Mouse (Mus musculus) thymus, adult 2 months (tissue): ENCODE measurements at regions not wholly inside any gene's neighbourhood (a gene's known extent, or its start where the extent isn't known, plus 50 kb on each side); places are given as distances from the start of the nearest gene placed in this dataset.

Experiments
- DNase-seq: peaks from one replicate; pipeline ENCODE4 v3.0.0; 2021
- H3K27ac ChIP-seq: fragments of 200-500 bp; 2 replicates; pipeline ENCODE4 v1.5.1; 2012; ENCODE audit warnings: low read length, control low read depth; ENCODE audit not compliant: control insufficient read depth, insufficient read depth
- H3K27me3 ChIP-seq: fragments of 200-500 bp; 2 replicates; pipeline ENCODE4 v1.6.1; 2012; ENCODE audit warnings: mild to moderate bottlenecking, low read length, moderate library complexity, mixed read lengths; ENCODE audit not compliant: control insufficient read depth, insufficient read depth
- H3K36me3 ChIP-seq: fragments of 200-500 bp; 2 replicates; pipeline ENCODE4 v1.6.1; 2012; ENCODE audit warnings: mild to moderate bottlenecking, low read length, moderate library complexity; ENCODE audit not compliant: control insufficient read depth, insufficient read depth
- H3K4me1 ChIP-seq: fragments of 200-500 bp; replicated peaks from 2 replicates; pipeline ENCODE4 v1.6.1; 2012; ENCODE audit warnings: low read length; ENCODE audit not compliant: control insufficient read depth, insufficient read depth
- H3K4me3 ChIP-seq: fragments of 200-500 bp; 2 replicates; pipeline ENCODE4 v1.5.1; 2012; ENCODE audit warnings: mild to moderate bottlenecking, low read length, control low read depth, moderate library complexity; ENCODE audit not compliant: control insufficient read depth, insufficient read depth
- CTCF ChIP-seq: fragments of 200-500 bp; IDR thresholded peaks from 2 replicates; pipeline ENCODE4 v1.5.1; 2012; ENCODE audit warnings: mild to moderate bottlenecking, control low read depth, low read length, moderate library complexity, borderline replicate concordance; ENCODE audit not compliant: control insufficient read depth, poor library complexity, insufficient read depth; ENCODE audit errors: extremely low read depth
- POLR2A ChIP-seq: fragments of 200-500 bp; IDR thresholded peaks from 2 replicates; pipeline ENCODE4 v1.6.1; 2012; ENCODE audit warnings: mild to moderate bottlenecking, low read length, control low read depth, moderate library complexity; ENCODE audit not compliant: control insufficient read depth, poor library complexity, insufficient read depth; ENCODE audit errors: extremely low read depth
- WGBS: fragments of 180-500 bp; shearing (Covaris S2); methylation state at CpG from one replicate; pipeline ENCODE4 v1.1.7; 2018; 5-methylcytosine and 5-hydroxymethylcytosine counted together

DNA sequence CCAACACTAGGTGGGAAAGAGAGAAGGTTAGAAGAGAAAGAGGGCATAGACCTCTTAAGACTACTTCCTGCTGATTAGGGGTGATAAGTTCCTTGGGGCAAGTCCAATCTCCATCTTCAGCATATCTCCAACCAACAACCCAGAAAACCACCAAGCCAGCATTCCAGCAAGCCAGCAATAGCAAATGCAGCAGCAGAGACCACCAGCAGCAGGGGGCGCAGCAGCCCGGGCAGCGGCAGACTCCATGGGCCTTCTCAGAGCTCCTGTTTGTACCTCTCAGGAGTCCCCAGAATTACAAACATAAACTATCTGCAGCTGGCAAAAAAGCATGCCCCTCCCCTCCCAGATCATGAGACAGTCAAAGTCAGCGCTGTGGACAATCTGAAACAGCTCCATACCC, 222.0 kb upstream of the Ttc29 start:
- no peaks in the 10 kb centered on the region for H3K36me3 ChIP-seq
- no peak overlapping the region for H3K4me3 ChIP-seq
- no peaks in the 10 kb centered on the region for H3K27me3 ChIP-seq
- H3K27ac ChIP-seq, result no peak overlapping the region
- H3K4me1 ChIP-seq, result no peaks in the 10 kb centered on the region
- TF ChIP-seq POLR2A, result no peak
- TF ChIP-seq CTCF, result no peak
- DNase-seq, result no peak
- WGBS, result 78% methylated on average over 4 of the region's 4 CpGs

DNA sequence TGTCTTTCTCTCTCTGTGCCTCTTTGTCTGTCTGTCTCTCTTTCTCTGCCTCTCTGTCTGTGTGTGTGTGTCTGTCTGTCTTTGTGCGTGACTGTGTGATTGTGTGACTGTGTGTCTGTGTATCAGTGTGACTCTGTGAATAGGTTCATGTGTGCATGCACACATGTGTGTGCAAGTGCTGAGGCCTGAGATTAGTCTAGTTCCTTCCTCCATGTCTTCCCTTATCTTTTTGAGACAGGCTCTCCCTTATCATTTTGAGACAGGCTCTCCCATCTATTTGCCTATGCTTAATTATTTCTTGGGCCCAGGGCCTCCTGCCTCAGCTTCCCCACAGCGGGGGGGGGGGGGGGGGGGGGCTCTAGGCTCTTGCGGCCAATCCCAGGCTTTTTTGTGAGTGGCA, 212.8 kb upstream of the Ttc29 start:
- 81% methylated on average over 3 of the region's 3 CpGs for WGBS
- TF ChIP-seq POLR2A, result no peak
- no peak for TF ChIP-seq CTCF

DNA sequence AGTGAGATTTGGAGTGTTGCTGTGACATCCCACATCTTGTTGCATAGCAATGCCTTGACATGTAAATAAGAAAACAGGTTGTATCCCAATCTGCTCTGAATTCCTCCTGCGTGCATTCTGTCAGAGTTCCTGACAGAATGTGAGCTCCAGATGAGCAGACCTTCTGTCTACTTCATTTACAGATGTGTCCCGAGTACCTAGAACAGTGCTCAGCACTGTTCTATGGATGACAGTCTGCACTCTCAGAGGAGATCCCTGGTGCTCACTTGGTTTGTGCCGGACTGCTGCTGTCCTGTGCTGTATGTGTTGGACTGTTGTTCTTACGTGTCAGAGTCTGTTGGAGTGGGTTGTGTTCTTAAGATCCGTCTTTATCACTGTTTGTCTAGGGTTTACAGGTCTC, 211.4 kb upstream of the Ttc29 start:
- Histone ChIP-seq H3K36me3 (no peaks in the 10 kb centered on the region), H3K27ac (no peak overlapping the region), H3K27me3 (no peaks in the 10 kb centered on the region), H3K4me1 (no peaks in the 10 kb centered on the region), H3K4me3 (no peak overlapping the region)
- WGBS, result 78% methylated on average over 5 of the region's 5 CpGs
- no peak for DNase-seq
- no peak for TF ChIP-seq POLR2A
- no peak for TF ChIP-seq CTCF

More for the DNA sequence above, 212.8 kb upstream of the Ttc29 start:
- no peak overlapping the region for H3K4me3 ChIP-seq
- no peaks in the 10 kb centered on the region for H3K4me1 ChIP-seq
- H3K27me3 ChIP-seq, result no peaks in the 10 kb centered on the region
- DNase-seq, result no peak
- H3K36me3 ChIP-seq, result no peaks in the 10 kb centered on the region
- H3K27ac ChIP-seq, result no peak overlapping the region

DNA sequence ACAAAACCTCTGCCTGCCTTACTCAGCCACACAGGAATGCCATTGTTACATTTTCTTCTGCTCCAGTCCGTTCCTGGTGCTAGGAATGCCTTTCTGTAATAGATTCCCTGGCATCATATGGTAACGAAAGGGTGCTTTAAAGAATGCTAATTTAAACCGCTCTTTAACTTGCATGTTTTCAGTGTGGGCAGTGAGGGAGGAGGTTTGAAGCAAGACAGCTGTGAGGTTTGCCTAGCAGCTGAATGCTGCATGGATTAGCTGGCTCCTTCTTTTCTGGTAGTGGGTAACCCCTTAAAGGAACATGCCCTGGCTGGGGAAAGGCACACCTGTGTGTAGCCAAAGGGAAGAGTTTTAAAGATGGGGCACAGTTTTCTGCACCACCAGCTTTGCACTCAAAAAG, 211.0 kb upstream of the Ttc29 start:
- WGBS, result 64% methylated on average over 3 of the region's 3 CpGs
- no peaks in the 10 kb centered on the region for H3K4me1 ChIP-seq
- no peak overlapping the region for H3K27ac ChIP-seq
- no peak overlapping the region for H3K4me3 ChIP-seq
- H3K36me3 ChIP-seq, result no peaks in the 10 kb centered on the region
- DNase-seq, result no peak
- TF ChIP-seq CTCF (no peak), POLR2A (no peak)
- H3K27me3 ChIP-seq, result no peaks in the 10 kb centered on the region

DNA sequence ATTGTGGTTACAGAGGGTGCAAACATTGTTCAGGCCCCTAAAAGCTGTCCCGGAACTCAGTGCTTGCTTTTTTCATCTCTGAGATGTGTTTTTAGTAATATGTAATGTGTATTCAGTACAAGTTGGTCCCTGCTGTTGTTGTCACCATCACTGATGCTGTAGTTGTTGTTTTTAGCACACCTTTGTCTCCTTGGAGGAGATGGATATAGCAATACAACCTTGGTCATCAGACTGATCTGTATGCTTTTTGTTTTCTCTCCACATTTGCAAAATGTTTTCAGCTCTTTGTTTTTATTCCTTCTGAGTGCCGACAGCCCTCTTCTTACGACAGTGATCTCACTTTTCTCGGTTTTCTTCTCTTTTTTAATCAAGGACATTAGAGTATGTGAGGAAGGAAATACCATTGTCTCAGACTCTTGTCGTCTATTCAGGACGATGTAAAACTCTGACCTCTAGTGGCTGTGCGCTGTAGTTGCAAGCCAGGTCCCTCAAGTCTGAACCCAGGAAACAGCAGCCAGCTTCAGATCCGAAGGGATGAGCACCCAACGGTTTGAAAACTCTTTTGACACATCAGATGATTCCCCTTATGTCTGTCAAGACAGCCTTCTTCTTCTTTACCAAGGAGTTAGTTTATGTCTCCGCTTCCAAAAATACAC, 209.1 kb upstream of the Ttc29 start:
- Histone ChIP-seq H3K27me3 (no peaks in the 10 kb centered on the region), H3K4me3 (no peak overlapping the region), H3K27ac (no peak overlapping the region), H3K36me3 (no peaks in the 10 kb centered on the region), H3K4me1 (no peaks in the 10 kb centered on the region)
- WGBS, result 13% methylated on average over 10 of the region's 10 CpGs
- no peak for TF ChIP-seq CTCF
- no peak for TF ChIP-seq POLR2A
- DNase-seq, result peak; percentile 52

DNA sequence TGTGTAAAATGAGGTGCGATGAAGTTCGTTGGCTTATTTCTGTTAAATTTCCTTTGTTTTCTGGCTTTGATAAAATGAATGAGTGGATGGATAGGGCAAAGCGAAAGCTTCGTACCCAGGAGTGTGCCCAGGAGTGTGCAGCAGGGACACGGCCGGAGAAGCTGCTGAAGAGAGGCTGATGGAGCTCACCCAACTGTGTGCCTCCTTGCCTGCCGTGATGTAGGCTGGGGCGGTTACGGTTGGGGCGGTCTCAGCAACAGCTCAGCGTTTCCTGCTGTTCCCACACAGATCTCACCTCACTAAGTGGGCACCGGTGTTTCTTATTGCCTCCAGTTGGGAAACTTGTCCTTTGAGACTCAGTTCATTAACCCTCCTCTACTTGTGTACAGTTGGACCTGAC, 208.2 kb upstream of the Ttc29 start:
- Histone ChIP-seq H3K27me3 (no peaks in the 10 kb centered on the region), H3K27ac (no peak overlapping the region), H3K36me3 (no peaks in the 10 kb centered on the region), H3K4me3 (no peak overlapping the region), H3K4me1 (no peaks in the 10 kb centered on the region)
- no peak for TF ChIP-seq CTCF
- TF ChIP-seq POLR2A, result no peak
- DNase-seq, result no peak
- WGBS, result 75% methylated on average over 12 of the region's 12 CpGs

DNA sequence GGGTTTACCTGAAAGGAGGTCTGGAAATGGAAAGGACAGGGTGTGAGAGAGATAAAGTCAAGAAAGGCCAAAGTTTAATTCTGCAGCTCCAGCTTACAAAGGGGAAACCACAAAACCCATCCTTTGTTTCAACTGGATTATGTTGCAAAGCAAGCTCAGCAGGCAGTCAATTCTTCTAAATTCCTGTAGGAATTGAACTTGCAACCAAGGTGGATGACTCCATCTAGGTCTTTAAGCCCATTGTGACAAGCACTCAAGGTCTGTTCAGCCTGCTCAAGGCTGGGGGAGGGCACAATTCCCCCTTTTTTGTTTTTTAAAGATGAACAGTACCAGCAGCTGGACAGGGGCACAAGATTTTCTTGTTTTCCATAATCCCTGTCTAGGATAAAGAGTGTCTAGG, 200.0 kb upstream of the Ttc29 start:
- H3K4me1 ChIP-seq, result no peaks in the 10 kb centered on the region
- no peak for TF ChIP-seq POLR2A
- TF ChIP-seq CTCF, result no peak
- no peaks in the 10 kb centered on the region for H3K36me3 ChIP-seq
- H3K4me3 ChIP-seq, result no peak overlapping the region
- H3K27ac ChIP-seq, result no peak overlapping the region
- DNase-seq, result no peak
- H3K27me3 ChIP-seq, result no peaks in the 10 kb centered on the region
